Mouse (Mus musculus) CH12.LX (cell line): ENCODE measurements around the gene Ethe1.

ENCODE experiments used
- CTCF ChIP-seq, 2 experiments: IDR thresholded peaks in 1 of 2; conservative IDR thresholded peaks in 1 of 2; 2 replicates each; pipeline ENCODE4 v1.5.1; 2011 to 2012; ENCODE audit warnings: low read depth in 2 of 2, low read length in 2 of 2, improper control_type of control experiment in 1 of 2, inconsistent platforms in 1 of 2, mild to moderate bottlenecking in 1 of 2, moderate library complexity in 1 of 2
- E2F4 ChIP-seq: IDR thresholded peaks from 2 replicates; pipeline ENCODE4 v1.6.1; 2011; ENCODE audit warnings: low read depth, low read length, improper control_type of control experiment; ENCODE audit not compliant: insufficient replicate concordance
- HCFC1 ChIP-seq: IDR thresholded peaks from 2 replicates; pipeline ENCODE4 v1.6.1; 2012; ENCODE audit warnings: low read depth, mild to moderate bottlenecking, inconsistent platforms, low read length, improper control_type of control experiment
- KAT2A ChIP-seq: IDR thresholded peaks from 2 replicates; pipeline ENCODE4 v1.6.1; 2012; ENCODE audit warnings: low read length, improper control_type of control experiment, inconsistent platforms; ENCODE audit not compliant: insufficient replicate concordance
- MAX ChIP-seq: IDR thresholded peaks from 2 replicates; pipeline ENCODE4 v1.6.1; 2011; ENCODE audit warnings: low read length, improper control_type of control experiment
- MAZ ChIP-seq: IDR thresholded peaks from 2 replicates; pipeline ENCODE4 v1.6.1; 2012; ENCODE audit warnings: low read depth, mild to moderate bottlenecking, inconsistent platforms, low read length, improper control_type of control experiment, moderate library complexity
- RAD21 ChIP-seq: IDR thresholded peaks from 2 replicates; pipeline ENCODE4 v1.6.1; 2011; ENCODE audit warnings: low read depth, mild to moderate bottlenecking, low read length, improper control_type of control experiment, moderate library complexity
- UBTF ChIP-seq: IDR thresholded peaks from 2 replicates; pipeline ENCODE4 v1.6.1; 2012; ENCODE audit warnings: low read depth, mild to moderate bottlenecking, inconsistent platforms, low read length, improper control_type of control experiment, moderate library complexity

DNA sequence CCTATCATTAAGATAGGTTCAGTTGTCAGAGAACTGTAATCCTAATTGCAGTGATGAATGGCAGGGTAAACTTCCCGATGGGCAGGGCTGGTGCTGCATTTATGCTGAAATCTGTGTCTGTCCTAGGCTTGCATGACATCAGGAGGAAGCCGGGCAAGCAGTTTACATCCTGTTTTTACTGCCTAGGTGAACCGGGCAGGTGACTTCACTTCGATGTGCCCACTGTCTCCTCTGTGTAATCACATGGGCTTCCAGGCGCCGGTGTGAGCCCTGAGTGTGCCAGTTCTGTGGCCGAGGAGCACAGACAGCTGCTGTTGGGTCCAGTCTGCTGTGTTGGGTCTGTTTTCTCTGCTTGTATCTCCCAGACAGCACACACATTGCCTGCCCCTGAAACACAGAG, 59.1 kb downstream of the Ethe1 start:
- TF ChIP-seq UBTF, result no peak
- no peak for TF ChIP-seq E2F4
- TF ChIP-seq KAT2A, result no peak
- TF ChIP-seq HCFC1, result no peak
- TF ChIP-seq RAD21, result no peak
- TF ChIP-seq CTCF (conservative IDR thresholded peaks at IDR 0.05 in 1 of 2, IDR thresholded peaks at IDR 0.05 in 1 of 2; ENCODE audit: low read depth in 2 of 2, low read length in 2 of 2), result no peak
- TF ChIP-seq MAZ, result no peak
- no peak for TF ChIP-seq MAX
